Mouse (Mus musculus): ENCODE results near the gene Eno1. TPM values are rescaled to one million over a fixed set of nuclear protein-coding genes. Genes with fewer than 3 reads are reported as not detected.
"Not testable (repeated sequence)": the region's sequence is repeated elsewhere in the genome, so short reads cannot be mapped to it uniquely, and the experiment has no call there.

Eno1 gene
- polyA plus RNA-seq, 1 experiment from 2014 or later = 3,103 TPM

DNA sequence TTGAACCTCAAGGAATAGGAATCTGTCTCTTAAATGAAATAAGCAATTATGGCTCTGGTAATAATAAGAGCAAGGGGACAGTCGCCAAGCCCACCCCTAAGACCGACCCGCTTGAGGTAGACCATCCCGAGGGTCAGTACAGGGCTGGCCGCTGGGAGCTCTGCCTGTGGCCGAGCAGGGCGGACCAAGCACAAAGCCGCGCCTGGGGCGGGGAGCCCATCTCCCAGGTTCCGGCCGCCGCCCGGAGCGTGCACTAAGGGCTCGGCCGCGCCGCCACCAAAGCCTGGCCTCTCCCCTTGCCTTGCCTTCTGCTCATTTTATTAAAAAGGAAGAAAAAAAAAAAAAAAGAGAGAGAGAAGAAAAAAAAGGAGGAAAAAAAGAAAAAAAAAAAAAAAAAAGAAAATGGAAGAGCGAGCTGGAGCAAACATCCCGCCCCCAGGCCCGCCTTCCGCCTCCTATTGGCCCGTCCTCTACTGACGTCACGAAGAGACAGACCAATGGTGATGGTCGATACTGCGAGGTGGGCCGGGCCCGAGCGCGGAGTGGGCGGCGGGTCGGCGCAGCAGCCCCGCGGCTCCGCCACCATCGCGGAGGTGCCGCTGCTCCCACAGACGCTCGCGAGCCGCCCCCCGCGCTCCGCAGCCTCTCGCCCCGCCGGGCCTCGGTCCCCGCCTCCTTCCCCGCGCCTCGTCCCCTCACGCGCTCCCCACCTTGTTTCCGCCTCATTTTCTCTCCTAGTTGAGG, 44.7 kb downstream of the Eno1 start, which contains the start of gene Rere:
TSS of gene Rere (plus strand) at position 629 of the 744 bp plus-strand sequence.
- Histone ChIP-seq H3K27me3 (ENCODE audit: low read depth, poor library complexity, severe bottlenecking) (no peaks in the 10 kb centered on the region), H3K4me1 (peaks cover 32% of the 10 kb centered on the region), H3K27ac (peak within 1 kb of the TSS; percentile 98), H3K4me3 (peak within 1 kb of the TSS; percentile 100), H3K9me3 (replicated peaks) (no peaks in the 10 kb centered on the region), H3K36me3 (no peaks in the 10 kb centered on the region)
- peak; percentile 100 for DNase-seq (ENCODE audit: low spot score)
- under 1% methylated on average over 59 of the region's 60 CpGs for WGBS

DNA sequence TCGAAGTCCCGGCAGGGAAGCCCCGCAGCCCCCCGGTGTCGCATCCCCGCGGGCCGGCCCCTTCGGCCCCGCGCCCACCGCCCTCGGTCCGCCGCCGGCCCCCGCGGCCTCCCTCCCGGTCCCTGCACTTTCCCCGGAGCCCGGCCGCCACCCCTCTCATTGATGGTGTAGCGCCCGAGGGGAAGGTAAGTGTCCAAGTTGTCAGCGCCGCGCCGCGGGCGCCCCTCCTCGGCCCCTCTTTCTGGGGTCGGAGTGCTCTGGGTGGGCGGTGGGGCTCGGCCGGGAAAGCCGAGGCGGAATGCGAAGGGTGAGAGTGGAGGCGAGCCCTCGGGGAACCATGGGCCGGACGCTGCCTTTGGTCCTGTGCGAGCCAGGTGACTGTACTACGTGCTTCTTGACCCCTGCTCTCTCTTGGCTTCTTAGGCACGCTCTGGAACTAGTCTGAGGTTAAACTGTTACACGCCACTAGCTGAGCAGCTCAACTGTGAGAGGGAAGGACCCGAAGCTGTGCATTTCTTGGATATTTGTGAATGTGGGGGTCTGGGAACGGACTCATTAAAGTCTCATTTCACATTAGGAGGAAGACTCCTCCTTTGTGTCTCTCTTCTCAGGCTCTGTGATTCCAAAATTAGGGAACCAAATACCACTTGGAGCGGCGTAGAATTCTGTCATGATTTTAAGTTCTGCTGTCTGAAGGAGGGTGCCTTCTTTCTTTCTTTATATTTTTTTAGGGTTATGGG, 45.5 kb downstream of the Eno1 start:
- Histone ChIP-seq H3K36me3 (no peaks in the 10 kb centered on the region), H3K9me3 (replicated peaks) (no peaks in the 10 kb centered on the region), H3K4me1 (peaks cover 36% of the 10 kb centered on the region), H3K27me3 (ENCODE audit: low read depth, poor library complexity, severe bottlenecking) (no peaks in the 10 kb centered on the region), H3K4me3 (peak overlapping the region; percentile 100), H3K27ac (peak overlapping the region; percentile 98)
- 1% methylated on average over 49 of the region's 50 CpGs for WGBS
- peak; percentile 77 for DNase-seq (ENCODE audit: low spot score)

DNA sequence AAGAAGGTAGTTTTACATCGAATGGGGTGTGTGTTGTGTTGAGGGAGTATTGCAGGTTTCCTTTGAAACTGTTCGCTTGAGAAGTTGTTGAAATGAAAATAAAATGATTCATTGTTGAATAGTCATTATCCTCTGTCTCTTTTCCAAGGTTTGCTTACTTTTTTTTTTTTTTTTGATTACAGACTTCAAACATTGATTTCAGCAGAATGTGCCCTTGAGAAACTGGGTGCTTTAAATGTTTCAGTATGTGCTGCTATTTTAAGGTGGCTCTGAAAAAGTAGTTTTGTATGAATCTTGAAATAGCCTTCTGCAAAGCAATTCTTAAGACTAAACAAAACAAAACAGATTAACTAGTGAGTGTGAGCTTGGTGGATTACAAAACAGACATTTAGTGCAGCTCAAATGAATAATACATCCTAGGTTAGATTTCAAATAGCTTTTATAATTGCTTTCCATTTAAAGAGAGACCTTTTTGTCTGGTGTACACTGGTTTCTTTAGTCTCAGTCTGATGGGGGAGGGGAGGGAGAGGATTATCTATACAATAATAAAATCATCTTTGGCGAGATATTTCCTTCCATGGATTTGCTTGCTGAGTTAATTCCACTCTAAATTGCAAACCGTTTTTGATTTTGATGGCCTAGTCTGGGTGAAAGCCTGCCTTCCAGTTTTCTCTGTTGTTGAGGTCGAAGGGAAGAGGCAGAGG, 46.3 kb downstream of the Eno1 start:
- Histone ChIP-seq H3K27me3 (ENCODE audit: low read depth, poor library complexity, severe bottlenecking) (no peaks in the 10 kb centered on the region), H3K36me3 (no peaks in the 10 kb centered on the region), H3K4me3 (peak overlapping the region; percentile 100), H3K4me1 (peaks cover 36% of the 10 kb centered on the region), H3K27ac (peak overlapping the region; percentile 98), H3K9me3 (replicated peaks) (no peaks in the 10 kb centered on the region)
- 20% methylated on average over 5 of the region's 5 CpGs for WGBS
- no peak for DNase-seq (ENCODE audit: low spot score)

DNA sequence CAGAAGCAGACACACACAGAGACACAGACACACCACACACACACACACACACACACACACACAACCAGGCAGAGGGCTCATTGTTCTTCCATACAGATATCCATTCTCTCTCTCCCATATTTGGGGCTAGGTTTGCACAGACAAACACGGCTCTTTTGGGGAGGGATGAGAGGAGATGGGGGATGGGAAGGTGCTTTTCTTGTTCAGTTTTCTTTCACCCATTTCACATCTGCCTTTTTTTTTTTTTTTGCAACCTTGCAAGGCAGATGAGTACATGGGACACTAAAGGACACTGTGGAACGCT, 46.8 kb downstream of the Eno1 start:
- 11% methylated on average over 2 of the region's 2 CpGs for WGBS
- H3K9me3 ChIP-seq (replicated peaks) = no peaks in the 10 kb centered on the region
- H3K4me1 ChIP-seq = peaks cover 36% of the 10 kb centered on the region
- H3K4me3 ChIP-seq = peak overlapping the region; percentile 100
- peak overlapping the region; percentile 59 for H3K27ac ChIP-seq
- H3K27me3 ChIP-seq (ENCODE audit: low read depth, poor library complexity, severe bottlenecking) = no peaks in the 10 kb centered on the region
- no peak for DNase-seq (ENCODE audit: low spot score)
- no peaks in the 10 kb centered on the region for H3K36me3 ChIP-seq

GRCm38 (mm10) chr4:150283993-150284392, 47.5 kb downstream of the Eno1 start:
- H3K9me3 ChIP-seq (replicated peaks) = no peaks in the 10 kb centered on the region
- no peak for DNase-seq (ENCODE audit: low spot score)
- peak overlapping the region; percentile 59; the same call in 1 of the 2 replicates for H3K27ac ChIP-seq
- H3K4me1 ChIP-seq = peaks cover 36% of the 10 kb centered on the region
- peak overlapping the region; percentile 100 for H3K4me3 ChIP-seq
- H3K27me3 ChIP-seq (ENCODE audit: low read depth, poor library complexity, severe bottlenecking) = no peaks in the 10 kb centered on the region
- no peaks in the 10 kb centered on the region for H3K36me3 ChIP-seq
- 6% methylated on average over 6 of the region's 6 CpGs for WGBS

GRCm38 (mm10) chr4:150286980-150287379, 50.5 kb downstream of the Eno1 start:
- H3K36me3 ChIP-seq = peaks cover 17% of the 10 kb centered on the region
- H3K27ac ChIP-seq = no peak overlapping the region
- no peak overlapping the region for H3K4me3 ChIP-seq
- 89% methylated on average over 8 of the region's 8 CpGs for WGBS
- peaks cover 28% of the 10 kb centered on the region for H3K4me1 ChIP-seq
- no peaks in the 10 kb centered on the region for H3K27me3 ChIP-seq (ENCODE audit: low read depth, poor library complexity, severe bottlenecking)
- DNase-seq (ENCODE audit: low spot score) = no peak
- no peaks in the 10 kb centered on the region for H3K9me3 ChIP-seq (replicated peaks)

DNA sequence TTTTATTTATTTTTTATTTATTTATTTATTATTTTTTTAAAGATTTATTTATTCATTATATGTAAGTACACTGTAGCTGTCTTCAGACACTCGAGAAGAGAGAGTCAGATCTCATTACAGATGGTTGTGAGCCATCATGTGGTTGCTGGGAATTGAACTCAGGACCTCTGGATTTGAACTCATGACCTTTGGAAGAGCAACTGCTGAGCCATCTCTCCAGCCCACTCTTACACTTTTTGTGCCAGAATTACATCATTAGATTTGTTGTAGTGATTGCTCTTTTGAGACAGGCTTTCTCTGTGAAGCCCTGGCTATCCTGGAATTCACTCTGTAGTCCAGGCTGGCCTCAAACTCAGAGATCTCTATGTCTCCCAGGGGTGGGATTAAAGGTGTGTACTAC, 50.9 kb downstream of the Eno1 start:
- Histone ChIP-seq H3K36me3 (peaks cover 20% of the 10 kb centered on the region), H3K4me1 (peaks cover 28% of the 10 kb centered on the region)
- H3K27me3 ChIP-seq (ENCODE audit: low read depth, poor library complexity, severe bottlenecking); H3K27ac ChIP-seq; DNase-seq (ENCODE audit: low spot score); H3K9me3 ChIP-seq (replicated peaks); H3K4me3 ChIP-seq: not testable (repeated sequence)
- 82% methylated on average over 1 of the region's 1 CpGs for WGBS

GRCm38 (mm10) chr4:150291900-150292299, 55.4 kb downstream of the Eno1 start:
- no peak for DNase-seq (ENCODE audit: low spot score)
- H3K4me1 ChIP-seq = no peaks in the 10 kb centered on the region; the same call in none of the 2 replicates
- H3K27ac ChIP-seq = no peak overlapping the region
- H3K27me3 ChIP-seq (ENCODE audit: low read depth, poor library complexity, severe bottlenecking) = no peaks in the 10 kb centered on the region
- no peaks in the 10 kb centered on the region for H3K9me3 ChIP-seq (replicated peaks)
- no peak overlapping the region for H3K4me3 ChIP-seq
- 96% methylated on average over 3 of the region's 3 CpGs for WGBS
- peaks cover 37% of the 10 kb centered on the region for H3K36me3 ChIP-seq

- Histone ChIP-seq H3K27me3 (ENCODE audit: low read depth, poor library complexity, severe bottlenecking) (no peaks in the 10 kb centered on the region), H3K9me3 (replicated peaks) (no peaks in the 10 kb centered on the region), H3K4me1 (no peaks in the 10 kb centered on the region), H3K27ac (no peak overlapping the region), H3K36me3 (peaks cover 37% of the 10 kb centered on the region), H3K4me3 (no peak overlapping the region)
- DNase-seq (ENCODE audit: low spot score) = no peak
- 96% methylated on average over 7 of the region's 7 CpGs for WGBS
Measured at GRCm38 (mm10) chr4:150294870-150295269, 58.3 kb downstream of the Eno1 start.

GRCm38 (mm10) chr4:150295966-150296365, 59.4 kb downstream of the Eno1 start:
- Histone ChIP-seq H3K27ac (no peak overlapping the region), H3K4me1 (no peaks in the 10 kb centered on the region), H3K9me3 (replicated peaks) (no peaks in the 10 kb centered on the region), H3K36me3 (peaks cover 35% of the 10 kb centered on the region), H3K4me3 (no peak overlapping the region), H3K27me3 (ENCODE audit: low read depth, poor library complexity, severe bottlenecking) (no peaks in the 10 kb centered on the region)
- no peak for DNase-seq (ENCODE audit: low spot score)
- WGBS = 96% methylated on average over 7 of the region's 7 CpGs
